Mouse (Mus musculus) MEL (cell line): Measurements from ENCODE around the gene Dnajc7.

Experiments used
- CTCF ChIP-seq, 3 experiments: IDR thresholded peaks in 2 of 3; conservative IDR thresholded peaks in 1 of 3; 2 replicates each; pipeline ENCODE4 v1.5.1; 2011 to 2012; ENCODE audit warnings: low read length in 3 of 3, low read depth in 2 of 3, mild to moderate bottlenecking in 2 of 3, improper control_type of control experiment in 1 of 3, inconsistent platforms in 1 of 3, mixed read lengths in 1 of 3, moderate library complexity in 1 of 3; ENCODE audit not compliant: control insufficient read depth in 1 of 3, insufficient read depth in 1 of 3, poor library complexity in 1 of 3, severe bottlenecking in 1 of 3
- HCFC1 ChIP-seq: IDR thresholded peaks from 2 replicates; pipeline ENCODE4 v1.6.1; 2012; ENCODE audit warnings: low read depth, mild to moderate bottlenecking, inconsistent platforms, low read length, improper control_type of control experiment, moderate library complexity
- MAX ChIP-seq: IDR thresholded peaks from 2 replicates; pipeline ENCODE4 v1.6.1; 2011; ENCODE audit warnings: low read length, improper control_type of control experiment

GRCm38 (mm10) chr11:100619485-100619975 is 438 bp downstream of the Dnajc7 start:
- TF ChIP-seq CTCF (IDR thresholded peaks at IDR 0.05 in 2 of 3, conservative IDR thresholded peaks at IDR 0.05 in 1 of 3; ENCODE audit: control insufficient read depth in 1 of 3, insufficient read depth in 1 of 3, low read depth in 2 of 3, low read length in 3 of 3, poor library complexity in 1 of 3, severe bottlenecking in 1 of 3) = peak in 2 of 3 experiments; percentile 37 to 55; a peak in 4 of 6 replicates
- peak; percentile 88 for TF ChIP-seq HCFC1
- no peak for TF ChIP-seq MAX
